Mouse (Mus musculus) megakaryocyte, embryonic 14.5 days (primary cell): ENCODE measurements at regions not wholly inside any gene's neighbourhood (a gene's known extent, or its start where the extent isn't known, plus 50 kb on each side); places are given as distances from the start of the nearest gene placed in this dataset.
"Not testable (repeated sequence)": the region's sequence is repeated elsewhere in the genome, so short reads cannot be mapped to it uniquely, and the experiment has no call there.

Source experiments
- H3K27me3 ChIP-seq: replicated peaks from 2 replicates; pipeline ENCODE3; 2012; ENCODE audit warnings: inconsistent platforms
- H3K36me3 ChIP-seq: replicated peaks from 2 replicates; pipeline ENCODE3; 2012; ENCODE audit warnings: low read length, inconsistent platforms, mixed read lengths
- H3K4me1 ChIP-seq: 2 replicates; pipeline ENCODE4 v1.6.1; 2012; ENCODE audit warnings: inconsistent platforms
- H3K4me3 ChIP-seq: replicated peaks from 2 replicates; pipeline ENCODE3; 2012; ENCODE audit warnings: moderate library complexity, mild to moderate bottlenecking, inconsistent platforms
- H3K9me3 ChIP-seq: 2 replicates; pipeline ENCODE4 v1.6.1; 2012; ENCODE audit warnings: inconsistent platforms
- FLI1 ChIP-seq: IDR thresholded peaks from 2 replicates; pipeline ENCODE4 v1.6.1; 2012; ENCODE audit warnings: low read length, inconsistent platforms, mixed read lengths
- GATA1 ChIP-seq: IDR thresholded peaks from 3 replicates; pipeline ENCODE4 v1.6.1; 2012; ENCODE audit warnings: mixed read lengths, low read length, inconsistent platforms, borderline replicate concordance

DNA sequence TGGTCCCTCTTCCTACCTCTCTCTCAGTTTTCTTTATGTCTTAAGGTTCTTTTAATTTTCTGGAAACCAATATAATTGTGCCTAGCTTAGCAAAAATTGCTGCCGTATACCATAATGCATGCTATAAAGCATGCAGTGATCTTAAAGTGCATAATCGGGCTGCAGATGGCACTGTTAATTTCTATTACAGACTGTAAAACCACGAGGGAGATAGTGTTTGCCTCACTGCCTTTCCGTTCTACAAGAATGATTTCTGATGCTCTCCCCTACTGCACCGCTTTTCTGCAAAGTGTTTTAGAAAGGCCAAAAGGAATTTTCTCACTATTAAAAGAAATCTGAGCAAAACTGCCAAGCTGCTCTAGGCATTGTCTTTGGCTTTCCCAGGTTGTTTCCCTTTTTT is 357.6 kb downstream of the Tusc1 start:
- Histone ChIP-seq H3K4me1 (no peaks in the 10 kb centered on the region), H3K9me3 (no peaks in the 10 kb centered on the region), H3K27me3 (no peaks in the 10 kb centered on the region), H3K4me3 (no peak overlapping the region), H3K36me3 (no peaks in the 10 kb centered on the region)
- no peak for TF ChIP-seq FLI1
- no peak for TF ChIP-seq GATA1

GRCm38 (mm10) chr4:92942068-92942707 is 393.1 kb downstream of the Tusc1 start:
- no peaks in the 10 kb centered on the region for H3K36me3 ChIP-seq
- TF ChIP-seq GATA1 (no peak), FLI1 (no peak)
- H3K4me1 ChIP-seq: no peaks in the 10 kb centered on the region
- peak overlapping the region; percentile 77 for H3K4me3 ChIP-seq
- H3K9me3 ChIP-seq: no peaks in the 10 kb centered on the region
- no peaks in the 10 kb centered on the region for H3K27me3 ChIP-seq

DNA sequence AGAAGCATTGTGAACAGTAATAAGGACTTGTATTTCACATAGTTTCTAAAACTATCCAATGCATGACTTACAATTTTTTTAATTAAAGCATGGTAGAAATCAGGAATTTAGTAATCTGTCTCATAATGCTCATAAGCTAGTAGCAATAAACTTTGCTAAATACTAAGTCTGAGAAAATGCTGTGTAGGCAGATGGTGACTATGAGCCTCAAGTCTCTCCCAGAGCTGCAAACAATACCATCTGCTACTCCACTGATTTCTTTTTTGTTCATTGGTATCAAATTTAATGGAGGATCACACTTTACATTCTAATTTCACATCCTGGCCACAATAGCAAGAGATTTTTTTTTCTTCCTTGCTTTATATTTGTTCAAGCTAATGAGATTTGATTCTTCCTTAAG is 404.0 kb downstream of the Tusc1 start:
- Histone ChIP-seq H3K4me3 (no peak overlapping the region), H3K36me3 (no peaks in the 10 kb centered on the region), H3K27me3 (no peaks in the 10 kb centered on the region), H3K9me3 (no peaks in the 10 kb centered on the region), H3K4me1 (no peaks in the 10 kb centered on the region)
- TF ChIP-seq FLI1 (no peak), GATA1 (no peak)

- H3K4me1 ChIP-seq: no peaks in the 10 kb centered on the region
- no peak overlapping the region for H3K4me3 ChIP-seq
- no peaks in the 10 kb centered on the region for H3K9me3 ChIP-seq
- TF ChIP-seq FLI1 (no peak), GATA1 (no peak)
- no peaks in the 10 kb centered on the region for H3K27me3 ChIP-seq
- no peaks in the 10 kb centered on the region for H3K36me3 ChIP-seq
These were observed 413.8 kb downstream of the Tusc1 start for GRCm38 (mm10) chr4:92921386-92922040.

DNA sequence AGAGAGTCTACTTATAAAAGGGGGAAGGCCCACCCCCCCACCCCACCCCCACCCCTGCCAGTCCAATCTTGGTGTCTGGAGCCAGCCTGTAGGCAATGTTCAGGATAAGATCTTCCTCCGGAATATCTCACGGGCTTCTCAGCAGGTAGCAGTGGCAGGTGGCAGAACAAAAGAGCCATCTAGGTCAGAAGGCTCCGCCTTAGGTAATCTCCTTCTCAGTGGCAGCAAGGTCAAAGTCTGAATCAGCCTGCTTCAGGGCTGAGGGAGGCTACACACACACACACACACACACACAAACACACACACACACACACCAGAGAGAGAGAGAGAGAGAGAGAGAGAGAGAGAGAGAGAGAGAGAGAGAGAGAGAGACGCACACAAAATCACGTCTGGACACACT is 431.8 kb downstream of the Tusc1 start:
- H3K27me3 ChIP-seq, H3K4me3 ChIP-seq, H3K4me1 ChIP-seq, H3K36me3 ChIP-seq, H3K9me3 ChIP-seq: not testable (repeated sequence)
